Mouse (Mus musculus) heart, adult 2 months (tissue): ENCODE data around the gene Grxcr1. TPM values are rescaled to one million over a fixed set of nuclear protein-coding genes. Genes with fewer than 3 reads are reported as not detected.

ENCODE experiments used
- DNase-seq, 2 experiments: peaks; one replicate each; pipeline ENCODE4 v3.0.0; 2021
- H3K27ac ChIP-seq: fragments of 200-600 bp; 2 replicates; pipeline ENCODE4 v1.8.1; 2022
- H3K27me3 ChIP-seq: fragments of 200-500 bp; 2 replicates; pipeline ENCODE4 v1.6.1; 2012; ENCODE audit warnings: mild to moderate bottlenecking, low read length, inconsistent platforms, mixed read lengths; ENCODE audit not compliant: control insufficient read depth, insufficient read depth
- H3K36me3 ChIP-seq: fragments of 200-500 bp; 2 replicates; pipeline ENCODE4 v1.6.1; 2012; ENCODE audit warnings: low read length, inconsistent platforms; ENCODE audit not compliant: control insufficient read depth, insufficient read depth
- H3K4me1 ChIP-seq: fragments of 200-500 bp; 2 replicates; pipeline ENCODE4 v1.6.1; 2011; ENCODE audit warnings: low read length; ENCODE audit not compliant: control insufficient read depth, insufficient read depth
- H3K4me3 ChIP-seq: fragments of 200-600 bp; 2 replicates; pipeline ENCODE4 v1.8.1; 2022
- H3K79me2 ChIP-seq: fragments of 200-500 bp; replicated peaks from 2 replicates; pipeline ENCODE4 v1.6.1; 2012; ENCODE audit warnings: mild to moderate bottlenecking, inconsistent platforms, low read length, moderate library complexity, mixed read lengths; ENCODE audit not compliant: control insufficient read depth, insufficient read depth
- H3K9ac ChIP-seq: fragments of 200-500 bp; 2 replicates; pipeline ENCODE4 v1.6.1; 2012; ENCODE audit warnings: low read depth, mild to moderate bottlenecking, control low read depth, inconsistent platforms, low read length, mixed read lengths
- CTCF ChIP-seq: fragments of 200-600 bp; IDR thresholded peaks from 2 replicates; pipeline ENCODE4 v1.8.1; 2022; ENCODE audit warnings: antibody characterized with exemption, mild to moderate bottlenecking, moderate library complexity
- EP300 ChIP-seq: fragments of 200-500 bp; IDR thresholded peaks from 2 replicates; pipeline ENCODE4 v1.6.1; 2011; ENCODE audit warnings: low read depth, low read length, control low read depth; ENCODE audit not compliant: insufficient read depth
- POLR2A ChIP-seq: fragments of 200-500 bp; IDR thresholded peaks from 2 replicates; pipeline ENCODE4 v1.6.1; 2011; ENCODE audit warnings: mild to moderate bottlenecking, low read depth, low read length, control low read depth; ENCODE audit not compliant: insufficient read depth
- WGBS: fragments of 180-500 bp; shearing (Covaris S2); methylation state at CpG from one replicate; pipeline ENCODE4 v1.1.7; 2018; 5-methylcytosine and 5-hydroxymethylcytosine counted together
- intact Hi-C: fragments of 180-260 bp; cut with DNase I; formaldehyde crosslinking; loops from one replicate; pipeline ENCODE4 v1.15.1; 2025
- long read RNA-seq: library from polyadenylated mRNA; stranded (forward); transcript quantifications from one replicate; pipeline ENCODE4 v2.0.0, GENCODE M21; 2021
- polyA plus RNA-seq: library from polyadenylated mRNA; depleted of rRNA; stranded (reverse); fragments of >200 nt; gene quantifications from 2 replicates; pipeline ENCODE4 v1.2.3, GENCODE M21; 2012; rRNA removed
- total RNA-seq, 2 experiments: library from RNA; stranded (reverse); gene quantifications; 2 replicates each; pipeline ENCODE4 v1.2.3; 2021

Gene Grxcr1
- not detected for total RNA-seq
- not detected in 2 replicates for polyA plus RNA-seq
- long read RNA-seq, result 0 reads

GRCm38 (mm10) chr5:68031744-68032143 lies at the start of gene Grxcr1:
TSS of gene Grxcr1 (plus strand) at chr5:68031835.
- TF ChIP-seq EP300 (no peak), CTCF (no peak), POLR2A (no peak)
- no peaks in the 10 kb centered on the region for H3K79me2 ChIP-seq
- no peak for DNase-seq
- no peak within 1 kb of the TSS for H3K4me3 ChIP-seq
- H3K27me3 ChIP-seq, result no peaks in the 10 kb centered on the region
- H3K4me1 ChIP-seq, result no peaks in the 10 kb centered on the region
- 78% methylated on average over 6 of the region's 6 CpGs for WGBS
- no peak within 1 kb of the TSS for H3K27ac ChIP-seq
- intact Hi-C loops, result no loop called here
- no peaks in the 10 kb centered on the region for H3K36me3 ChIP-seq
- no peak within 1 kb of the TSS for H3K9ac ChIP-seq

GRCm38 (mm10) chr5:67981946-67982526 lies 49.6 kb upstream of the Grxcr1 start:
- H3K4me1 ChIP-seq, result no peaks in the 10 kb centered on the region
- no peak for TF ChIP-seq EP300
- no peak for TF ChIP-seq CTCF
- TF ChIP-seq POLR2A, result no peak
- no peak overlapping the region for H3K9ac ChIP-seq
- H3K27me3 ChIP-seq, result no peaks in the 10 kb centered on the region
- intact Hi-C loops, result no loop called here
- no peak overlapping the region for H3K27ac ChIP-seq
- H3K36me3 ChIP-seq, result no peaks in the 10 kb centered on the region
- H3K4me3 ChIP-seq, result no peak overlapping the region
- no peak for DNase-seq
- WGBS, result 45% methylated on average over 3 of the region's 3 CpGs
- H3K79me2 ChIP-seq, result no peaks in the 10 kb centered on the region

GRCm38 (mm10) chr5:67990426-67990825 lies 41.2 kb upstream of the Grxcr1 start:
- intact Hi-C loops, result no loop called here
- Histone ChIP-seq H3K4me1 (no peaks in the 10 kb centered on the region), H3K27ac (no peak overlapping the region), H3K36me3 (no peaks in the 10 kb centered on the region), H3K79me2 (no peaks in the 10 kb centered on the region), H3K9ac (no peak overlapping the region), H3K27me3 (no peaks in the 10 kb centered on the region), H3K4me3 (no peak overlapping the region)
- DNase-seq, result no peak
- TF ChIP-seq EP300 (no peak), CTCF (no peak), POLR2A (no peak)

- H3K27me3 ChIP-seq, result no peaks in the 10 kb centered on the region
- WGBS, result 84% methylated on average over 6 of the region's 6 CpGs
- intact Hi-C loops, result no loop called here
- H3K79me2 ChIP-seq, result no peaks in the 10 kb centered on the region
- H3K9ac ChIP-seq, result no peak overlapping the region
- no peak overlapping the region for H3K27ac ChIP-seq
- DNase-seq, result no peak
- no peaks in the 10 kb centered on the region for H3K4me1 ChIP-seq
- no peaks in the 10 kb centered on the region for H3K36me3 ChIP-seq
- no peak for TF ChIP-seq CTCF
- no peak for TF ChIP-seq EP300
- no peak for TF ChIP-seq POLR2A
- no peak overlapping the region for H3K4me3 ChIP-seq
These were observed 29.0 kb upstream of the Grxcr1 start for GRCm38 (mm10) chr5:68002611-68003010.

- DNase-seq, result no peak
- intact Hi-C loops, result no loop called here
- H3K4me1 ChIP-seq, result no peaks in the 10 kb centered on the region
- H3K9ac ChIP-seq, result no peak overlapping the region
- H3K4me3 ChIP-seq, result no peak overlapping the region
- H3K27me3 ChIP-seq, result no peaks in the 10 kb centered on the region
- TF ChIP-seq POLR2A, result no peak
- TF ChIP-seq CTCF, result no peak
- TF ChIP-seq EP300, result no peak
- no peak overlapping the region for H3K27ac ChIP-seq
- 66% methylated on average over 2 of the region's 2 CpGs for WGBS
- no peaks in the 10 kb centered on the region for H3K79me2 ChIP-seq
- no peaks in the 10 kb centered on the region for H3K36me3 ChIP-seq
These were observed 27.7 kb upstream of the Grxcr1 start for GRCm38 (mm10) chr5:68003904-68004303.

GRCm38 (mm10) chr5:68004419-68004818 lies 27.2 kb upstream of the Grxcr1 start:
- H3K4me1 ChIP-seq, result no peaks in the 10 kb centered on the region
- no peak overlapping the region for H3K9ac ChIP-seq
- TF ChIP-seq CTCF, result no peak
- TF ChIP-seq EP300, result no peak
- H3K27me3 ChIP-seq, result no peaks in the 10 kb centered on the region
- WGBS, result 86% methylated on average over 2 of the region's 2 CpGs
- H3K4me3 ChIP-seq, result no peak overlapping the region
- no peaks in the 10 kb centered on the region for H3K79me2 ChIP-seq
- H3K36me3 ChIP-seq, result no peaks in the 10 kb centered on the region
- DNase-seq, result no peak
- intact Hi-C loops, result no loop called here
- no peak overlapping the region for H3K27ac ChIP-seq
